Mouse (Mus musculus) activated CD4-positive, CD25-positive, alpha-beta regulatory T cell, adult 4 months (primary cell): Measurements from ENCODE around the gene Fam219a. TPM values are rescaled to one million over a fixed set of nuclear protein-coding genes. Genes with fewer than 3 reads are reported as not detected.

Source experiments
- ATAC-seq: one replicate; pipeline ENCODE4 v1.8.0; 2017
- polyA plus RNA-seq, 2 experiments: library from polyadenylated mRNA; unstranded; fragments of 100-300 nt; shearing (Covaris generic); gene quantifications; one replicate each; pipeline ENCODE4 v1.2.1; 2017

The Fam219a gene
- polyA plus RNA-seq, 2 experiments from 2014 or later: 0.18 to 0.29 TPM

- no peak for ATAC-seq
These were observed 65.0 kb downstream of the Fam219a start for GRCm38 (mm10) chr4:41504325-41504724.

- ATAC-seq: peak; percentile 53
These were observed 66.3 kb downstream of the Fam219a start, which contains the start of gene AI464131 for GRCm38 (mm10) chr4:41502986-41503412. TSS of gene AI464131 (minus strand) at chr4:41503076.

DNA sequence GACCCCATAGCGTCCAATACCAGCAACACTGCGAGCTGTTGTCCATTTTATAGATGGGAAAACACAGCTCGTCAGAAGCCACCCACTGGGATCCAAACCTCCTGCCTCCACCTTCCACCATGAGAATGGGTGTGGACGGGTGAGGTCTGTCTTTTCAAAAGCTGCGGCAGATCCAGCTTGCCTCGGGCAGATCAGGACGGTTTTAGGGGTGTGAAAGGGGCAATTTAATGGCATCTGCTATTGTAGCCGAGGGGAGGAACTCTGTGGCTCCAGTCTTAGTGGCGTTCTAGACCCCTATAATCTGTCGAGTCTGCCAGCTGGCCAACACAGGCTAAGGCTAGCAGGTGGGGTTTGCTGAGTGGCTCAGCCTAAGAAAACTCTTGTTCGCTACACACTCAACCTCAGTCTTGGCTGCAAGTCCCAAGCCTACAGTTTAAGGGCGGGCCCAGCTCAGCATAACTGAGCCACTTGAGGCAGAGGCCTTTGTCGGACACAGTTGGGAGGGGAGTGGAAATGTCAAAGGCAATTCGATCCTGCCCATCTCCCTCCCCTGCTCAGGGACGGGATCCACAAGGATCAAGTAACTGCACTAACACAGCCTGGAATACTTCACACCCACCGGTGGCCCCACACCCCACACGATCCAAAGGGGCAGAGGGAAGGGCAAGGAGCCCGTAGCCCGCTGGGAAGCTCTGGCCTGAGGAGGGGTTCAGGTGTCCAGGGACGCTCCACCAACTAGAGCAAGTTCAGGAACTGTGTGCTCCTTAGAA, 67.0 kb downstream of the Fam219a start:
- ATAC-seq: no peak

- no peak for ATAC-seq
These were observed 68.6 kb downstream of the Fam219a start for GRCm38 (mm10) chr4:41500787-41501186.

DNA sequence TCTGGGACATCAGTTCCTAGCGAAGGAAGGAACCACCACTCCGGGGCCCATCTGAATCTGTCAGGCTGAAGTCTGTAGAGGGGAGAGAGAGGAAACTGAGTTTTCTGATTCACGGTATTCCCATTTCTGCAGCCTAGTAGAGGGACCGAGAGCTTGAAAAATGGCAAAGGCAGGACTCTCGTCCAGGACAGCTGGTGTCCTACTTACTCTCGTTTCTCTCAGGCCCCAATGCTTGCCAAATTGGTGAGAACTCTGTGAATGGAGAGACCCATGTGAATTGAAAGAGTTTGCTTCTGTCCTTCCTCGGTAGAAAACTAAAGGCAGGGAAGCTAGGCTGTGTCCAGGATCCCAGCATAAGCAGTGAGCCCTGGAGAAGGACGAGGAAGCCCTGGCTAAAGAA, 69.7 kb downstream of the Fam219a start:
- no peak for ATAC-seq

DNA sequence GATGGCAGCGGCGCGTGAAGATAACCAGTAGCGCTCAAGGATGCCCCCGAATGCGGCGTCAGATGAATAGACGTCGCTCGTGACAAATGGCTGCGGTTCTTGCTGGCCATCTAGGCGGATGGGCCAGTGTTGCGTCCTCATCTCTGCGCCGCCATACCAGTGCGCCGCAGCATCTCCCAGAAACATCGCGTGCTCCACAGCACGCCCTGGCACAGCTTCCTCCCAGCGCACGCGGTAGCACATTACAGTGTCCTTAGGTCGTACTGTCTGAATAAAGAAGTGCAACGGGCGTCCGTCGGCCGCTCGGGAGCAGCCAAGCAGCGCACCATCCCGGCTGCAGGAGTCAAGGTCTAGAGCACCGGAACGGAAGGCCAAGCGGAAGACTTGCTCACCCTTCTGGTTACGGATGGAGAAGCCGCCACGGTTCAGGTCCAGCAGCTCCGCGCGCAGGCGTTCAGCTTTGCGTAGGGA, 70.4 kb downstream of the Fam219a start:
- no peak for ATAC-seq

GRCm38 (mm10) chr4:41497995-41498845, 71.1 kb downstream of the Fam219a start:
- ATAC-seq: no peak

GRCm38 (mm10) chr4:41497579-41497978, 71.8 kb downstream of the Fam219a start:
- ATAC-seq: no peak

DNA sequence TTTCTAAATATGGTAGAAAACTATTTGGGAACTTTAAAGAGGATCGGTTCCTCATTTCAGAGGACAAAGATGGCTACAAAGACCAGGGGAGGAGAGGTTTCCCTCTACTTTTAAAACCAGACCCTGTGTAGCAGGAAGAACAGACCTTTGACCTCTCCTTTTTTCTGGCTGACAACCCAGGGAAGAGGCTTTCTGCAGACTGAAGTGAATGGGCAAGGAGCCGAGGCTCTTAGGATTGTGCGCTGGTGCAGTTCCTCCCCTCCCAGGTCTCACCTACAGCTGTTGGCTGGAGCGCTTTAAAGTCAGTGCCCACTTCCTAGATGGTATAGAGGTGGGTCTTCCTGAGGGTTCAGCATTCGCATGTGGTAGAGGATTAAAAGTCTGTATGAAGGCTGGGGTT, 72.3 kb downstream of the Fam219a start:
- ATAC-seq: no peak

DNA sequence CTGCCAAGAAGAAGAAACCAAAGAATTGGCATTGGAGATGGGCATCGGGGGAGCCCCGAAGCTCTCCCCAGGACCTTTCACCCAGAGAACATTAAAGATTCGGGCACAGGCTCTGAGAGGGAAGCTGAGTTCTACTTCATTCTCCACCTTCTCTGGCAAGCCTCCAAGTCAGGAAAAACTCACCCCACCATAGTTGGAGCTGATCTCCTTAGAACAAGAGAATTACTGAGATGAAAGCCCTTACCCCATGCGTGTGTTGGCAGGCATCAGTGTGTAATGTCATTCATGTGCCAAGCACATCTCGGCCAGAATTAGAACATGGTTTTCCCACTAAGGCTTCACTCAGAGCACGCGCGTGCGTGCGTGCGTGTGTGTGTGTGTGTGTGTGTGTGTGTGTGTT, 73.5 kb downstream of the Fam219a start:
- no peak for ATAC-seq

- ATAC-seq: no peak
These were observed 74.3 kb downstream of the Fam219a start for GRCm38 (mm10) chr4:41495076-41495475.

DNA sequence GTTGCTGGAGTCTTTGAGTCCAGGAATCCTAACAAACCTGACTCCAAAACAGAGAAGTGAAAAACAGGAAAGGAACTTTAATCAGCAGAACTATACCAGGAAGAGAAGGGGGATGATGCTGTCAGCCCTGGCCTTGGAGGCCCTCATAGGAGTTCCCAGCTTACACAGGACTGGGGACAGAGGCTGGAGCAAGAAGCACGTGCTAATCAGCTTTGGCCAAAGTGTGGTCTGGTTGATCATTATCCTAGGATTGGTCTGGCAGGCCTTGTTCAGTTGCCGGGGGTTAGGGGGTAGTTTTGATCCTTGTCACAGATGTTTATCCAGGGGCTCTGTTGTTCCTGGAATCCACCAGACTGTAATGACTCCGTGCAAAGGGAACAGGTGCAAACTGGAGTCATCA, 75.0 kb downstream of the Fam219a start:
- ATAC-seq: no peak

- no peak for ATAC-seq
These were observed 75.7 kb downstream of the Fam219a start for GRCm38 (mm10) chr4:41493464-41494116.

- ATAC-seq: no peak
These were observed 76.4 kb downstream of the Fam219a start for GRCm38 (mm10) chr4:41492951-41493350.

DNA sequence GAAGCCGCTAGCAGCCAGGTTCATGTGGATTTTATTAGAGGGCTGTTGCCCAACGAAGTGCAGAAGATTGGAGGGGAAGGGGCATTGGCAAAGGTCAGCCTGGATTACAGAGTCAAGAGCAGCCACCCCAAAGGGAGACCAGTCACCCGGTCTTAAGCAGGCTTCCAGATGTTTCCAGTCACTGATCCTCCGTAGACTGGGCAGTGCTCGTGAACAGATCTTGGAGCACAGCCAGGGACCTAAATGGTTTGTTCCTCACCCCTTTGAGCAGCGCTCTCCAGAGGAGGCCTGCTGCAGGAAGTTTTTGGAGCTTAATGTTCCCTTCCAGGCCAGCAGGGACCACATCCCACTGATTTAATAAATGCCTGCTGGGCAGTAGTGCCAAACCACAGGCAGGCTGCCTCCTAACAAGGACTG, 87.7 kb downstream of the Fam219a start:
- no peak for ATAC-seq

DNA sequence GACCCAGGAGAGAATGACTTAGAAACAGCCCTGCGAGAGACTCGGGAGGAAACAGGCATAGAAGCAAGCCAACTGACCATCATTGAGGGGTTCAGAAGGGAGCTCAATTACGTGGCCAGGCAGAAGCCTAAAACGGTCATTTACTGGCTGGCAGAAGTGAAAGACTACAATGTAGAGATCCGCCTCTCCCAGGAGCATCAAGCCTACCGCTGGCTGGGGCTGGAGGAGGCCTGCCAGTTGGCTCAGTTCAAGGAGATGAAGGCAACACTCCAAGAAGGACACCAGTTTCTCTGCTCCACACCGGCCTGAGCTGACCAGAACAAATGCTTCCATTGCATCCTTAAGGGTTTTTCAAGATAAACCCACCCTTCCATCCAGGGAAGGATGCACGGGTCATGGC, 89.1 kb downstream of the Fam219a start:
- no peak for ATAC-seq

DNA sequence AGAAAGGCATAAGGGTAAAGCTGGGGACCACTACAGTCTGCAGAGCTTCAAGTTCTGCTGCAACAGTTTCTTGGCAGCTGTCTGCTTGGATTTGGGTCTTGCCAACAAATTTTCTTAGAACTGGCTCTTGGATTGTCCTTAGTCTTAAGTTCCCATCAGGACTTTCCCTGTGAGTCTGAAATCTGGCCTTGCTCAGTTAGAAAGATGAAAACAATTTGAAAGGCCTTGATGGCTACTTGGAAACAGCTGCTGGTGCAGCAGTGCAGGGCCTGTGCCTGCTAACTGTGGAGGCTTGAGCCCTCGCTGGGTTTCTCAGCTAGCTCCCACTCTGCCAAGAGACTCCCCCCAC, 89.9 kb downstream of the Fam219a start:
- no peak for ATAC-seq

DNA sequence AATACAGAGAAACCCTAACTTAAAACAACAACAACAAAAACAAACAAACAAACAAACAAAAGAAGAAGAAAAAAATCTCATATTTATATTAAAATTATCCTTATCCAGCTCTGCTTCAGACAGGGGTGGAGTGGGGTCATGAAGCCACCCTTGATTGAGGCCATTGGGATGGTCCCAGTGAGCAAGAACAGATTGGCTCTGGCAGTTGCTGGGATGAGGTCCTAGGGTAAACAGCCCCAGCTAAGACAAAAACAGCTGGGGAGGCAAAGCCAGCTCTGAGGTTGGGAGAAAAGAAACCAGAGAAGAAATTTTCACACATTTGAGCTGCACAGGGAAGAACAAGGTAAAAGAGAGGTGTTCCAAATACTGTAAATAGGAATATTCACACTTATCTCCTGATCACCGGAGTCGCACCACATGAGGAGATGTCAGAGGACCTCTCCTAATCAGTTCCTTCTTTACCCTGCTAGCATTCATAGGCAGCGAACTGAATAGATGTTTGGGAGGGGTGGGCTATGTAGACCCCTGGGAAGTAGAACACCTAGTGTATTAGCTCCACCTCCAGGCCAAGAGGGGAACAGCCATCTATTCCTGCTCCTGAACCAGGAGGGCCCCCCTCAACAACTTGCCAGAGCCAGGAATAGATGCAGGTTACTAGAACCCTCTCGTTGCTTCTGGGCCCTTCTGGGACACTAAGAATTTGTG, 90.4 kb downstream of the Fam219a start:
- ATAC-seq: no peak

GRCm38 (mm10) chr4:41477648-41478160, 91.6 kb downstream of the Fam219a start:
- no peak for ATAC-seq

DNA sequence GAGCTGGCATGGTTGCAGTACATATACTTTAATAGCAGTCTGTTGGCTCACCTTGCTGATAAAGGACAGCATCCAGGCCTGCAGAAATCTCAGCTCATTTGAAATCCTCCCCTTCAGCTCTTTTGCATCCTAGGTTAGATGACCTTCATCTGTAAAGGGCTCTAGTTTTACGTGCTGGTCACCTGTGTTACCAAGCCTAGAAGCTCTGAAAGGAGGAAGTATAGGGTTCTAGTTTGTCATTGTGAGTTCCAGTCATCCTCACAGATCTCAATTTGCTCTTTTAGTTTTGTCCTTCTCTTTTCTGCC, 98.0 kb downstream of the Fam219a start:
- no peak for ATAC-seq

DNA sequence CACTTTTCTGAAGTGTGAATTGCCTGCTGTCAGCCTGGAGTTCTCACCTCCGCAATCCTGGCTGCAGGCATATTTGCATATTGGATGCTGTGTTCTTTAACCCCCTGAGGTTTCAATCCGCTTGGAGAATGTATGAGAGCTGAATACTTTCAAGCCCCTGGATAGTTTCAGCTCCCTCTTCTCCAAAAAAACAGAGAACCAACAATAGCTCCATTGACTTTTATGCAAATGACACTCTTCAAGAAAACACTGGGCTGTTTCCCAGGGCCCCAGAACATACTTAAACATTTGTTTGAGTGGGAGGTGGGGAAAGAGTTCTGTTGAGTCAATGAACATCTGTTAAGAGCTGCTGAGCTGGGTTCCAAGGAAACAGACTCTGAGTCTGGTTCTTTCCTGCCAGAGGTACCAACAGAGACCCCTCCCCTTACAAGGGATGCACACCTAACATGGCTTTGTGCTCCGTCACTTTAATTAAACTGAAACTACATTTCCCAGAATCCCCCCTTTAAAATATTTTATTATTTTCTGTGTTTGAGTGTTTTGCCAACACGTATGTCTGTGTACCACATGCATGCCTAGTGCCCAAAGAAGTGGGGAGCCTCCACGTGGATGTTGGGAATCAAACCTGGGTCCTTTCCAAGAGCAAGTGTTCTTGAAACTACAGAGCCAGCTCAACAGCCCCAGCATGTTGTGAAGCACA, 98.5 kb downstream of the Fam219a start:
- ATAC-seq: no peak
